Mouse (Mus musculus) limb, embryonic 11.5 days (tissue): ENCODE results near the gene Gm3336. TPM values are rescaled to one million over a fixed set of nuclear protein-coding genes. Genes with fewer than 3 reads are reported as not detected.

Experiments used
- ATAC-seq: fragments of 200-750 bp; cut with Nextera tagmentation; 2 replicates; pipeline ENCODE4 v1.8.0; 2017; ENCODE audit warnings: low read depth; ENCODE audit not compliant: insufficient number of reproducible peaks, low FRiP score, low TSS enrichment
- DNase-seq: peaks from one replicate; pipeline ENCODE4 v3.0.0-alpha.2; 2015; ENCODE audit warnings: low spot score
- H3K27ac ChIP-seq: fragments of 300-500 bp; sonication (generic); replicated peaks from 2 replicates; pipeline ENCODE4 v1.5.1; 2014; ENCODE audit warnings: low read depth, mild to moderate bottlenecking, low read length
- H3K27me3 ChIP-seq: fragments of 300-500 bp; sonication (generic); 2 replicates; pipeline ENCODE4 v1.6.1; 2014; ENCODE audit warnings: mild to moderate bottlenecking, low read length, mixed read lengths; ENCODE audit not compliant: control insufficient read depth, insufficient read depth
- H3K36me3 ChIP-seq: fragments of 300-500 bp; sonication (generic); 2 replicates; pipeline ENCODE4 v1.6.1; 2014; ENCODE audit warnings: mild to moderate bottlenecking, low read length, moderate library complexity, mixed read lengths; ENCODE audit not compliant: control insufficient read depth, insufficient read depth
- H3K4me1 ChIP-seq: fragments of 300-500 bp; sonication (generic); 2 replicates; pipeline ENCODE4 v1.6.1; 2014; ENCODE audit warnings: low read length, mixed read lengths; ENCODE audit not compliant: control insufficient read depth, insufficient read depth
- H3K4me2 ChIP-seq: fragments of 300-500 bp; sonication (generic); 2 replicates; pipeline ENCODE4 v1.6.1; 2014; ENCODE audit warnings: low read depth, mild to moderate bottlenecking, moderate library complexity; ENCODE audit not compliant: severe bottlenecking
- H3K4me3 ChIP-seq: fragments of 300-500 bp; sonication (generic); 2 replicates; pipeline ENCODE4 v1.5.1; 2014; ENCODE audit warnings: low read depth, low read length
- H3K9ac ChIP-seq: fragments of 300-500 bp; sonication (generic); 2 replicates; pipeline ENCODE4 v1.6.1; 2014; ENCODE audit warnings: mild to moderate bottlenecking, low read length
- H3K9me3 ChIP-seq: fragments of 300-500 bp; sonication (generic); 2 replicates; pipeline ENCODE4 v1.6.1; 2016; ENCODE audit warnings: low read length; ENCODE audit not compliant: control insufficient read depth
- WGBS: fragments of 180-500 bp; shearing (Covaris S2); extraction: QIAGEN DNeasy Blood & Tissue Kit; methylation state at CpG from one replicate; pipeline ENCODE4 v1.1.7; 2014; 5-methylcytosine and 5-hydroxymethylcytosine counted together
- polyA plus RNA-seq: library from polyadenylated mRNA; unstranded; fragments of >200 nt; fragmentation: Nextera tagmentation; extraction: Ambion mirVana; gene quantifications from 2 replicates; pipeline ENCODE4 v1.2.1, GENCODE M21; 2014

Gene Gm3336
- polyA plus RNA-seq, 1 experiment from 2014 or later, result not detected

DNA sequence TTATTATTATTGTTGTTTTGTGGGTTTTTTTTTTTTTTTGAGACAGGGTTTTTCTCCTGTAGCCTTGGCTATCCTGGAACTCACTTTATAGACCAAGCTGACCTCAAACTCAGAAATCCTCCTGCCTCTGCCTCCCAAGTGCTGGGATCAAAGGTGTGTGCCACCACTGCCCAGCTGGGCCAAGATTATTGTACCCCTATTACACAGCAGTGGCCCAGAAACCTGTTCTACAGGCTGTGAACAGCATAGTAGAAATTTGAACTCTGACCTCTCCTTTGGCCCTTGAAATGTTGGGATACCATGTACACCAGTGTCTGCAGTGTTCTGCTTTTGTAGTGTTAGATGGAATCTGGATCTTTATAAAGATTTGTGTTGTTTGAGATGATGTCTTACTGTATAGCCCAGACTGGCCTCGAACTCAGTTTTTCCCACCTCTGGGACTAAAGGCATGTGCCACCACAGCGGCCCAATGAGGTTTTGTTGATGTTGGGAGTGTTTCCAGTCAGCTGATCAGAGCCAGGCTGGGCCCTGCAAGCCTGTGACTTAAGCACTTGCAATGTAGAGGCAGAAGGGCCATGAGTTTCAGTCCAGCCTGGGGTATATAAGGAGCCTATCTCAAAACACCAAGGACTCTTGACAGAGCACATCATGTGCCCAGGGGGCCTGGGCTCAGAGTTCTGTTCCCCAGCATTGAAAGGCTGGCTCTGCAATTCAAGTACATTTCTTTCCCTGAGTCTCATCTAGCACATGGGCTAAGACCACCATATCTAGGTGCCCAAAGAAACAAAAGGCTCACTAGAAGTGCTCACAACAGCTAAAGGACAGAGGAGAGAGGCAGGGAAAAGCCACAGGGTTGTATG is 16.1 kb upstream of the Gm3336 start:
- Histone ChIP-seq H3K9me3 (no peaks in the 10 kb centered on the region), H3K4me3 (no peak overlapping the region), H3K4me1 (peaks cover 12% of the 10 kb centered on the region; the same call in 1 of the 2 replicates), H3K9ac (no peak overlapping the region), H3K4me2 (no peak overlapping the region), H3K27ac (no peak overlapping the region), H3K36me3 (peaks cover 4% of the 10 kb centered on the region; the same call in 1 of the 2 replicates), H3K27me3 (no peaks in the 10 kb centered on the region)
- DNase-seq (no peak), ATAC-seq (no peak)
- 85% methylated on average over 2 of the region's 2 CpGs for WGBS

DNA sequence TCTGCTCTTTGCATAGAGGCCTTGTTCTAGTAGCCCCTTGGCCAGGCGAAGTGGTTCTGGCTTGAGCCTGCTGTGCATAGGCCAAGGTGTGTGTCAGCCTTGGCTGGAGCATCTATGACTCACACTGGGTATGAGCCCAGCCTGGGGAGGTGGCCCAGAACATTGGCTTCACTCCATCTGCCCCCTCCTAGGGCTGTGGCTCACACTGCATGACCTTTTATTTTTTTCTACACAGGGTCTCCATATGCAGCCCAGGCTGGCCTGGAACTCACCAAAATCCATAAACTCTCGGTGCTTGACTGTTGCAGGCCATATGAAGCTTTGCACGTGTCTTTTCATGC is 15.5 kb upstream of the Gm3336 start:
- H3K4me1 ChIP-seq, result peaks cover 7% of the 10 kb centered on the region; the same call in 1 of the 2 replicates

DNA sequence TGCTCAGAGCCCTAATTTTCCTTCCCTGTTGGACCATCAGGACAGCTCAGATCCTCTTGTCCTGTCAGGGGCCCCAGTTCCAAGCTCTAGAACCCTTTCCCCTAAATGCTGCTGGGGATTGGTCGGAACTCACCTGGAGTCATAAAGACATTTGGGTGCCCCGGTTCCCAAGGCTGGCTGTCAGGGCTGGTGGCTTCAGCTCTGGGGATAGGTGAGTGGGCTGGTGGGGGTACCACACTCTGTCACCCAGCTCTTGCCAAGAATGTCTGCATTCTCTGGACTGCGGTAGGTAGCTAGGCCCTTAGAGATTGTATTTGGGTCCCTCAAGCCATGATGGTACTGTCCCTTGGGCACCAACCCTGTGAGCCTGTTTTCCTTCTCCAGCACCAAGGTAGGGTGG is 15.1 kb upstream of the Gm3336 start, which contains the start of gene Iqcn:
TSS of gene Iqcn (plus strand) at position 171 of the 400 bp plus-strand sequence.
- no peaks in the 10 kb centered on the region for H3K27me3 ChIP-seq
- no peak within 1 kb of the TSS for H3K27ac ChIP-seq
- no peak within 1 kb of the TSS for H3K9ac ChIP-seq
- H3K9me3 ChIP-seq, result no peaks in the 10 kb centered on the region
- no peak within 1 kb of the TSS for H3K4me2 ChIP-seq
- ATAC-seq (no peak), DNase-seq (no peak)
- 0 out of 2 replicates have a peak, but pooled peaks cover 3% of the 10 kb centered on the region for H3K4me1 ChIP-seq
- H3K36me3 ChIP-seq, result peaks cover 4% of the 10 kb centered on the region; the same call in 1 of the 2 replicates
- WGBS, result 95% methylated on average over 3 of the region's 3 CpGs
- no peak within 1 kb of the TSS for H3K4me3 ChIP-seq

More for the DNA sequence above, 15.5 kb upstream of the Gm3336 start:
- no peak for DNase-seq
- ATAC-seq, result no peak
- Histone ChIP-seq H3K9me3 (no peaks in the 10 kb centered on the region), H3K27me3 (no peaks in the 10 kb centered on the region), H3K9ac (no peak overlapping the region), H3K4me3 (no peak overlapping the region), H3K27ac (no peak overlapping the region), H3K36me3 (peaks cover 4% of the 10 kb centered on the region; the same call in 1 of the 2 replicates), H3K4me2 (no peak overlapping the region)
- 84% methylated on average over 3 of the region's 3 CpGs for WGBS

DNA sequence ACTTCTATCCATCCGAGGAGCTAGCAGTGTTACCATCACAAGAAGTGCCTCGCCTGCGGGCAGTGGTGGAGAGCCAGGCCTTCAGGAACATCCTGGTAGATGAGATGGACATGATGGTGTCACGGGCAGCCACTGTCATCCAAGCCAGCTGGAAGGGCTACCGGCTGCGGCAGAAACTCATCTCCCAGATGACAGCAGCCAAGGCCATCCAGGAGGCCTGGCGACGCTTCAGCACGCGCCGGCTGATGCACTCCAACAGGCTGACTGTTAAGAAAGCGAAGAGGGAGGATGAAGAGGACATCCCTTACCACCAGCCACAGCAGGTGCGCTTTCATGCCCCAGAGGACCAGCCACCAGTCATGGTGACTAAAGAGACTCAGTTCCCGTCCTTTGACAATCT is 10.1 kb upstream of the Gm3336 start:
- no peak overlapping the region for H3K4me2 ChIP-seq
- WGBS, result 90% methylated on average over 14 of the region's 14 CpGs
- H3K27ac ChIP-seq, result no peak overlapping the region
- H3K4me3 ChIP-seq, result no peak overlapping the region
- H3K9ac ChIP-seq, result no peak overlapping the region
- no peaks in the 10 kb centered on the region for H3K4me1 ChIP-seq
- no peaks in the 10 kb centered on the region; the same call in 1 of the 2 replicates for H3K36me3 ChIP-seq
- DNase-seq (no peak), ATAC-seq (no peak)
- no peaks in the 10 kb centered on the region for H3K9me3 ChIP-seq
- H3K27me3 ChIP-seq, result no peaks in the 10 kb centered on the region

DNA sequence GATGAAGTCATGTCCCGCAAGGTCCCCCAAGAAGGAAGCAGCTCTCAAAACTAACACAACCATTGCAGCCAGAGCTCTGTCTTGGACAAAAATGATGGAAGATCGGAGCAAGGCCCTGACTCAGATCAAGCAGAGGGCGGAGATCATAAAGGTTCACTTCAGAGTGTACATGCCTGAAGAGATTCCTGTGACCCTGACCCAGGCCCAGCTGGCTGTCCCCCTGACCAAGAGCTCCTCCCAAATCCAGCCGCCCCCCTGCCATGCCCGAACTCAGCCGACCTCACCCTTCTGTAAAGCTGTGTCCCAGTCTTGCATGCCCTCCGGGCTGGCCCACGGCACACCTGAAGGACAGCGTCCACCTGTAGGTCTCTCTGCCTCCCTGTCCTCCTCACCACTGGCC is 8.5 kb upstream of the Gm3336 start:
- no peak overlapping the region for H3K9ac ChIP-seq
- H3K4me3 ChIP-seq, result no peak overlapping the region
- no peaks in the 10 kb centered on the region for H3K36me3 ChIP-seq
- no peaks in the 10 kb centered on the region for H3K27me3 ChIP-seq
- DNase-seq, result no peak
- no peak overlapping the region for H3K27ac ChIP-seq
- ATAC-seq, result no peak
- no peak overlapping the region for H3K4me2 ChIP-seq
- no peaks in the 10 kb centered on the region for H3K9me3 ChIP-seq
- WGBS, result 92% methylated on average over 9 of the region's 9 CpGs
- H3K4me1 ChIP-seq, result no peaks in the 10 kb centered on the region

DNA sequence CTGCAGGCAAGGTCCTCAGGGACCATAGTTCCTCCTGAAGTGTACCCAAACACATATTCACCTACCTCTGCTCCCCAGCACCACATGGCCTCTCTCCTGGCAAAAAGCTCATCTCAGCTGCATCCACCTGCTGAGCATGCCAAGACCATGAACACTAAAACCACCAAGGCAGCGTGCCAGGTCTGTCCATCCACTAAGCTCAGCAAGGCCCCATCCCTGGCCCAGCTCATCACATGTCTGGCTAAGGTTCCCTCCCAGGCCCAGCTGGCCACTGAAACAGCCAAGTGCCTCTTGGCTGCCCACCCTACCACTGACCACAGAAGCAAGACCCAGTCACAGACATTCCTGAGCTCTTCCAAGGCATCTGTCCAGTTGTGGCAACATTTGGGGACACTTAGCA is 8.0 kb upstream of the Gm3336 start:
- DNase-seq (no peak), ATAC-seq (no peak)
- Histone ChIP-seq H3K4me1 (no peaks in the 10 kb centered on the region), H3K36me3 (no peaks in the 10 kb centered on the region), H3K4me2 (no peak overlapping the region), H3K4me3 (no peak overlapping the region), H3K9ac (no peak overlapping the region), H3K27me3 (no peaks in the 10 kb centered on the region), H3K9me3 (no peaks in the 10 kb centered on the region), H3K27ac (no peak overlapping the region)
- WGBS, result 77% methylated on average over 1 of the region's 1 CpGs

DNA sequence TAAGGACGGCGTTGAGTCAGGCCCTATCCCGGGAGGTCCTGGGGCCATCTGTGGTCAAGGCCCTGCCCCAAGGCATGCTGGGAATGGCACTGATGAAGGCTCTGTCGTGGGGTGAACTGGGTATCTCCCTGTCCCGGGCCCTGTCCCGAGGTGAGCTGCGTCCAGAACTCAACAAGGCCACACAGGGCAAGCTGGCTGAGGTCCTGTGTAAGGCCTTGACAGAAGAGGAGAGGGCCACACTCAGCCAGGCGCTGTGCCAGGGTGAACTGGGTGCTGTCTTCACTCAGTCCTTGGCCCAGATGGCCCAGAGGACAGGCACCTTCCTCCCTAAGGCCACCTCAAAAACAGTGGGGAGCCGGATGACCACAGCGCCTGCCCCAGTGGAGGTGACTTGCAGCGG is 7.3 kb upstream of the Gm3336 start:
- no peak for ATAC-seq
- 88% methylated on average over 11 of the region's 11 CpGs for WGBS

DNA sequence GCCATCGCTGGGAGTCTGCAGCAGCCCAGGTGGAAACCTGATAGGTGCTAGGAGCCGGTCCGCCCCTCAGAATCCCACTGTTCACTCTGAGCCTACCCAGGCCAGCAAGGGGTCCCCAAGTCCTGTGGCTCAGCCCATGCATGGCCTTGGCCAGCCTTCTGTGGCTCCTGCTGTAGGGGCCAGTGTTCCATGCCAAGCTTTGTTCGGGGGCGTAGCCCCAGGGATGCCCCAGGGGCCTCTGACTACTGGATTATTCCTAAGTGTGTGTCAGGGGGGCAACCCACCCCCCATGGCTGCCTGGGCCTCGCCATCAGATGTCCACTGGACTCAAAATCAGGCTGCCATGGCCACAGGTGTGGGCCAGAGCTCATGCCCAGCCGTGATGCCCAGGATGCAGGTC is 4.4 kb upstream of the Gm3336 start:
- WGBS, result 82% methylated on average over 7 of the region's 7 CpGs
- no peaks in the 10 kb centered on the region for H3K27me3 ChIP-seq
- DNase-seq (no peak), ATAC-seq (no peak)
- no peaks in the 10 kb centered on the region for H3K4me1 ChIP-seq
- no peak overlapping the region for H3K9ac ChIP-seq
- no peak overlapping the region for H3K4me2 ChIP-seq
- no peaks in the 10 kb centered on the region for H3K36me3 ChIP-seq
- H3K4me3 ChIP-seq, result no peak overlapping the region
- H3K9me3 ChIP-seq, result no peaks in the 10 kb centered on the region
- H3K27ac ChIP-seq, result no peak overlapping the region

More for the DNA sequence above, 7.3 kb upstream of the Gm3336 start:
- no peak overlapping the region for H3K9ac ChIP-seq
- no peak overlapping the region for H3K27ac ChIP-seq
- DNase-seq, result no peak
- H3K4me1 ChIP-seq, result no peaks in the 10 kb centered on the region
- no peaks in the 10 kb centered on the region for H3K36me3 ChIP-seq
- no peak overlapping the region for H3K4me2 ChIP-seq
- no peaks in the 10 kb centered on the region for H3K27me3 ChIP-seq
- H3K9me3 ChIP-seq, result no peaks in the 10 kb centered on the region
- no peak overlapping the region for H3K4me3 ChIP-seq
